Mouse (Mus musculus) liver, adult 2 months (tissue): ENCODE results near the gene Ncln. TPM values are rescaled to one million over a fixed set of nuclear protein-coding genes. Genes with fewer than 3 reads are reported as not detected.

Experiments
- DNase-seq: peaks from one replicate; pipeline ENCODE4 v3.0.0-alpha.2; 2011; ENCODE audit warnings: low read depth, low spot score; ENCODE audit errors: extremely low read depth
- H3K27ac ChIP-seq: fragments of 200-500 bp; replicated peaks from 2 replicates; pipeline ENCODE4 v1.5.1; 2012; ENCODE audit warnings: low read depth, mild to moderate bottlenecking, control low read depth, inconsistent platforms, low read length; ENCODE audit not compliant: insufficient read depth
- H3K27me3 ChIP-seq: fragments of 200-500 bp; 2 replicates; pipeline ENCODE4 v1.6.1; 2012; ENCODE audit warnings: mild to moderate bottlenecking, moderate library complexity, low read length, inconsistent platforms; ENCODE audit not compliant: control insufficient read depth, insufficient read depth
- H3K36me3 ChIP-seq: fragments of 200-500 bp; 2 replicates; pipeline ENCODE4 v1.6.1; 2012; ENCODE audit warnings: low read length, inconsistent platforms; ENCODE audit not compliant: control insufficient read depth, insufficient read depth
- H3K4me1 ChIP-seq: fragments of 200-500 bp; 2 replicates; pipeline ENCODE4 v1.6.1; 2011; ENCODE audit warnings: low read length; ENCODE audit not compliant: control insufficient read depth, insufficient read depth
- H3K4me3 ChIP-seq: fragments of 200-500 bp; 2 replicates; pipeline ENCODE4 v1.5.1; 2011; ENCODE audit warnings: low read depth, mild to moderate bottlenecking, control low read depth, low read length, moderate library complexity; ENCODE audit not compliant: insufficient read depth
- H3K79me2 ChIP-seq: fragments of 200-500 bp; 2 replicates; pipeline ENCODE4 v1.6.1; 2012; ENCODE audit warnings: inconsistent platforms, mild to moderate bottlenecking, low read length, moderate library complexity; ENCODE audit not compliant: control insufficient read depth, insufficient read depth
- H3K9ac ChIP-seq: fragments of 200-500 bp; 2 replicates; pipeline ENCODE4 v1.6.1; 2012; ENCODE audit warnings: low read depth, mild to moderate bottlenecking, control low read depth, inconsistent platforms, low read length
- CTCF ChIP-seq: fragments of 200-500 bp; IDR thresholded peaks from 2 replicates; pipeline ENCODE4 v1.5.1; 2011; ENCODE audit warnings: low read depth, low read length, control low read depth
- POLR2A ChIP-seq: fragments of 200-500 bp; IDR thresholded peaks from 2 replicates; pipeline ENCODE4 v1.6.1; 2011; ENCODE audit warnings: low read length, control low read depth; ENCODE audit not compliant: insufficient read depth; ENCODE audit errors: extremely low read depth
- WGBS: fragments of 180-500 bp; shearing (Covaris S2); methylation state at CpG from one replicate; pipeline ENCODE4 v1.1.7; 2018; 5-methylcytosine and 5-hydroxymethylcytosine counted together
- polyA plus RNA-seq: library from polyadenylated mRNA; depleted of rRNA; stranded (reverse); fragments of >200 nt; gene quantifications from 2 replicates; pipeline ENCODE4 v1.2.3, GENCODE M21; 2012
- total RNA-seq: library from RNA; depleted of rRNA; stranded (reverse); fragments of >200 nt; gene quantifications from 2 replicates; pipeline ENCODE4 v1.2.3, GENCODE M21; 2014

The Ncln gene
- total and polyA plus RNA-seq, 2 experiments, result 31.6 to 159 TPM

- Histone ChIP-seq H3K79me2 (peaks cover 5% of the 10 kb centered on the region; the same call in 1 of the 2 replicates), H3K4me1 (peaks cover 6% of the 10 kb centered on the region), H3K9ac (no peak overlapping the region), H3K36me3 (peaks cover 2% of the 10 kb centered on the region; the same call in 1 of the 2 replicates), H3K27me3 (no peaks in the 10 kb centered on the region), H3K4me3 (no peak overlapping the region), H3K27ac (no peak overlapping the region)
- TF ChIP-seq CTCF (no peak), POLR2A (no peak)
- no peak for DNase-seq
- 87% methylated on average over 14 of the region's 14 CpGs for WGBS
Measured at GRCm38 (mm10) chr10:81489941-81490340, 6.3 kb downstream of the Ncln start.

- no peaks in the 10 kb centered on the region for H3K4me1 ChIP-seq
- no peak for DNase-seq
- H3K27me3 ChIP-seq, result no peaks in the 10 kb centered on the region
- H3K36me3 ChIP-seq, result peaks cover 2% of the 10 kb centered on the region; the same call in 1 of the 2 replicates
- 91% methylated on average over 11 of the region's 11 CpGs for WGBS
- no peak overlapping the region for H3K4me3 ChIP-seq
- no peaks in the 10 kb centered on the region for H3K79me2 ChIP-seq
- no peak overlapping the region for H3K27ac ChIP-seq
- no peak overlapping the region for H3K9ac ChIP-seq
- TF ChIP-seq POLR2A (no peak), CTCF (no peak)
Measured at GRCm38 (mm10) chr10:81488081-81488480, 8.1 kb downstream of the Ncln start.

- 0 out of 2 replicates have a peak, but pooled peaks cover 2% of the 10 kb centered on the region for H3K36me3 ChIP-seq
- TF ChIP-seq CTCF, result no peak
- TF ChIP-seq POLR2A, result no peak
- 93% methylated on average over 10 of the region's 10 CpGs for WGBS
Measured at GRCm38 (mm10) chr10:81486496-81486895, 9.7 kb downstream of the Ncln start.

GRCm38 (mm10) chr10:81485479-81486018, 10.6 kb downstream of the Ncln start:
- H3K9ac ChIP-seq, result no peak overlapping the region
- TF ChIP-seq CTCF (no peak), POLR2A (no peak)
- 0 out of 2 replicates have a peak, but pooled peaks cover 6% of the 10 kb centered on the region for H3K27me3 ChIP-seq
- 63% methylated on average over 7 of the region's 7 CpGs for WGBS
- H3K4me3 ChIP-seq, result no peak overlapping the region
- H3K79me2 ChIP-seq, result no peaks in the 10 kb centered on the region
- no peaks in the 10 kb centered on the region; the same call in 1 of the 2 replicates for H3K4me1 ChIP-seq
- H3K36me3 ChIP-seq, result 0 out of 2 replicates have a peak, but pooled peaks cover 2% of the 10 kb centered on the region
- H3K27ac ChIP-seq, result no peak overlapping the region
- no peak for DNase-seq

More at GRCm38 (mm10) chr10:81486496-81486895, 9.7 kb downstream of the Ncln start:
- H3K4me1 ChIP-seq, result no peaks in the 10 kb centered on the region; the same call in 1 of the 2 replicates
- DNase-seq, result no peak
- no peak overlapping the region for H3K9ac ChIP-seq
- no peak overlapping the region for H3K4me3 ChIP-seq
- no peaks in the 10 kb centered on the region for H3K79me2 ChIP-seq
- no peak overlapping the region for H3K27ac ChIP-seq
- H3K27me3 ChIP-seq, result 0 out of 2 replicates have a peak, but pooled peaks cover 6% of the 10 kb centered on the region

GRCm38 (mm10) chr10:81485060-81485449, 11.1 kb downstream of the Ncln start:
- Histone ChIP-seq H3K4me3 (no peak overlapping the region), H3K27ac (no peak overlapping the region), H3K4me1 (no peaks in the 10 kb centered on the region; the same call in 1 of the 2 replicates), H3K27me3 (0 out of 2 replicates have a peak, but pooled peaks cover 6% of the 10 kb centered on the region), H3K36me3 (0 out of 2 replicates have a peak, but pooled peaks cover 2% of the 10 kb centered on the region), H3K79me2 (no peaks in the 10 kb centered on the region), H3K9ac (no peak overlapping the region)
- DNase-seq, result no peak
- no peak for TF ChIP-seq POLR2A
- TF ChIP-seq CTCF, result peak; percentile 13; the same call in 1 of the 2 replicates
- WGBS, result 21% methylated on average over 2 of the region's 2 CpGs

- TF ChIP-seq CTCF (no peak), POLR2A (no peak)
- Histone ChIP-seq H3K4me3 (no peak overlapping the region), H3K9ac (no peak overlapping the region), H3K79me2 (no peaks in the 10 kb centered on the region), H3K27me3 (0 out of 2 replicates have a peak, but pooled peaks cover 6% of the 10 kb centered on the region), H3K36me3 (0 out of 2 replicates have a peak, but pooled peaks cover 2% of the 10 kb centered on the region), H3K27ac (no peak overlapping the region), H3K4me1 (no peaks in the 10 kb centered on the region; the same call in 1 of the 2 replicates)
- 70% methylated on average over 6 of the region's 6 CpGs for WGBS
- no peak for DNase-seq
Measured at GRCm38 (mm10) chr10:81484441-81485059, 11.6 kb downstream of the Ncln start.
